Mouse (Mus musculus): ENCODE measurements around the gene Cmtm1. TPM values are rescaled to one million over a fixed set of nuclear protein-coding genes. Genes with fewer than 3 reads are reported as not detected.

Gene Cmtm1
- polyA plus RNA-seq, 1 experiment from 2014 or later, result not detected

DNA sequence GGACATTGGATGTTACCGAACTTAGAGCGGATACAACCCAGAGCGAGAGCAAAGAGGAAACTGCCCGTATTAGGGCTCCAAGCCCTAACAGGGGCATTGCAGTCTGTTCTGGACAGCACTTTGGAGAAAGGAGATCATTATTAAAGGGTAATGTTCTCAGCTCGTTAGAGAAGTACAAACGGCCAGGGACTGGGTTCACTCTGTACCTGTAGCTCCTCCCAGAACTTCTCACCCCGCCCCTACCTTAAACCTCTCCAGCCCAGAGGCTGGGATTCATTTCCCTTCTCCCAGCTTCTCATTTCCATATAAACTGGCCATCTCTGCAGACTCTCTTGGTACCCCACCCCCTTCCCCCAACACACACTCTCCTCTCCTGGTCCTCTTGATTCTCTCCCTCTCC, 58.5 kb downstream of the Cmtm1 start:
- ATAC-seq (ENCODE audit: low FRiP score), result no peak
- WGBS, result under 1% methylated on average over 7 of the region's 7 CpGs
- H3K9ac ChIP-seq (replicated peaks), result peak overlapping the region; percentile 70
- no peak overlapping the region for H3K27ac ChIP-seq (replicated peaks)
- peaks cover 32% of the 10 kb centered on the region for H3K4me1 ChIP-seq
- peak overlapping the region; percentile 86 for H3K4me2 ChIP-seq
- no peaks in the 10 kb centered on the region for H3K9me3 ChIP-seq (replicated peaks)
- H3K36me3 ChIP-seq, result no peaks in the 10 kb centered on the region
- H3K27me3 ChIP-seq (replicated peaks), result no peaks in the 10 kb centered on the region
- peak overlapping the region; percentile 73 for H3K4me3 ChIP-seq (replicated peaks)

DNA sequence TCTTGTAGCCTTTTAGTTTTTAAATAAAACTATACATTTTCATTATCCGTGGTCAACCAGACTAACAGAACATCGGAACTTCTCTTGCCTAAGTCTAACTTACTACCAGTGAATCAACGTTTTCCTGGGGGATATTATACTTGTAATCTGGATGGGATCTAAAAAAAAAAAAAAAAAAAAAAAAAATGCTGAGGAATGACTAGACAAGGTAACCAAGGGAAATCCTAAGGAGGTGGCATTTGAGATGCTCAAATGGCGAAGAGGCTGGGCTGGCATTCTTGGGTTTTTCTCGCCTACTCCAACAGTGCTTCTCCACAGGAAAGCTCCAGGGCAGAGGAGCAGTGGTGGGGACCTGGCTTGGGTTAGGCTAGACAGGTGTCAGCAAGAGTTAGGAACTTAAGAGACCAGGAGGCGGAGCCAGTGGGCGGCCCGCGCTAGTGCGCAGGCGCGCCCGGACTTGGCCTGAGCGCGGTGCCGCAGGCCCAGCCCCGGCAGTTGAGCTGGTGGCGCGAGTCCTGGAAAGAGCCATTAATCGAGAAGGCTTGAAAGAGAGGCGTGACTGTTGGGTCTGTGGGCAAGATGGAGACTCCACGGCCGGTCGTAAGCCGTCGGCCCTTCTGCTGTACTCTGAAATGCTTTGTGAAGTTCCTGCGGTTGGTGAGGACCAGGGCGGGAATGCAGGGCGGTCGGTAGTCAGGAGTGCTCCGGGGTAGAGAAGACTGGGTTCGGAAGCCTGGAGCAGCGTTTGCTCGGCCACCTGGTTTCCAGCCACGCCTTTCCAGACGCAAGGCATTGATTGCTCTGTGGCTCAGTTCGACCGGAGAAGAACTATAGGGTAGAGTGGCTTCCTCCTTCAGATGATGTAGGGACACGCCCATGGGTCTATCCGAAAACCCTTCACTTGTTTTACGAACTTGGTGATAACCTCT, 59.2 kb downstream of the Cmtm1 start, which contains the start of gene Cklf:
Cklf (plus strand) TSS at position 423 of the 929 bp plus-strand sequence.
- ATAC-seq (ENCODE audit: low FRiP score), result peak; percentile 84
- Histone ChIP-seq H3K9ac (replicated peaks) (peak within 1 kb of the TSS; percentile 70), H3K4me2 (peak within 1 kb of the TSS; percentile 86), H3K36me3 (no peaks in the 10 kb centered on the region), H3K27me3 (replicated peaks) (no peaks in the 10 kb centered on the region), H3K9me3 (replicated peaks) (no peaks in the 10 kb centered on the region), H3K27ac (replicated peaks) (peak within 1 kb of the TSS; percentile 76), H3K4me1 (peaks cover 32% of the 10 kb centered on the region), H3K4me3 (replicated peaks) (peak within 1 kb of the TSS; percentile 73)
- 4% methylated on average over 41 of the region's 41 CpGs for WGBS

GRCm38 (mm10) chr8:104249442-104249996, 60.4 kb downstream of the Cmtm1 start:
- H3K36me3 ChIP-seq, result 0 out of 2 replicates have a peak, but pooled peaks cover 7% of the 10 kb centered on the region
- H3K9ac ChIP-seq (replicated peaks), result no peak overlapping the region
- no peaks in the 10 kb centered on the region for H3K27me3 ChIP-seq (replicated peaks)
- no peak overlapping the region for H3K27ac ChIP-seq (replicated peaks)
- no peak overlapping the region for H3K4me2 ChIP-seq
- H3K4me1 ChIP-seq, result peaks cover 32% of the 10 kb centered on the region
- H3K4me3 ChIP-seq (replicated peaks), result no peak overlapping the region
- WGBS, result 84% methylated on average over 7 of the region's 7 CpGs
- ATAC-seq (ENCODE audit: low FRiP score), result no peak
- H3K9me3 ChIP-seq (replicated peaks), result no peaks in the 10 kb centered on the region

GRCm38 (mm10) chr8:104248276-104248675, 61.7 kb downstream of the Cmtm1 start, which contains the start of gene Tk2:
TSS of gene Tk2 (minus strand) at chr8:104248558.
- H3K27ac ChIP-seq (replicated peaks), result peak within 1 kb of the TSS; percentile 72

GRCm38 (mm10) chr8:104247908-104248275, 62.1 kb downstream of the Cmtm1 start:
- ATAC-seq (ENCODE audit: low FRiP score), result peak; percentile 9; the same call in 1 of the 2 replicates
- Histone ChIP-seq H3K27ac (replicated peaks) (peak overlapping the region; percentile 72; the same call in 1 of the 2 replicates), H3K27me3 (replicated peaks) (no peaks in the 10 kb centered on the region), H3K9me3 (replicated peaks) (no peaks in the 10 kb centered on the region), H3K9ac (replicated peaks) (peak overlapping the region; percentile 91), H3K36me3 (peaks cover 13% of the 10 kb centered on the region), H3K4me2 (peak overlapping the region; percentile 85), H3K4me3 (replicated peaks) (peak overlapping the region; percentile 90), H3K4me1 (peaks cover 32% of the 10 kb centered on the region)
- 4% methylated on average over 11 of the region's 11 CpGs for WGBS

More at GRCm38 (mm10) chr8:104248276-104248675, 61.7 kb downstream of the Cmtm1 start, which contains the start of gene Tk2:
- Histone ChIP-seq H3K4me3 (replicated peaks) (peak within 1 kb of the TSS; percentile 90), H3K36me3 (peaks cover 9% of the 10 kb centered on the region; the same call in 1 of the 2 replicates), H3K9ac (replicated peaks) (peak within 1 kb of the TSS; percentile 91), H3K4me2 (peak within 1 kb of the TSS; percentile 85), H3K4me1 (peaks cover 32% of the 10 kb centered on the region), H3K9me3 (replicated peaks) (no peaks in the 10 kb centered on the region), H3K27me3 (replicated peaks) (no peaks in the 10 kb centered on the region)
- WGBS, result under 1% methylated on average over 28 of the region's 28 CpGs
- peak; percentile 94 for ATAC-seq (ENCODE audit: low FRiP score)

GRCm38 (mm10) chr8:104247054-104247907, 62.7 kb downstream of the Cmtm1 start:
- 0 out of 2 replicates have a peak overlapping the region, but pooled peaks have one; percentile 23 for H3K27ac ChIP-seq (replicated peaks)
- peak overlapping the region; percentile 85 for H3K4me2 ChIP-seq
- peaks cover 32% of the 10 kb centered on the region for H3K4me1 ChIP-seq
- WGBS, result 74% methylated on average over 22 of the region's 22 CpGs
- H3K4me3 ChIP-seq (replicated peaks), result peak overlapping the region; percentile 90
- H3K9ac ChIP-seq (replicated peaks), result peak overlapping the region; percentile 91
- H3K9me3 ChIP-seq (replicated peaks), result no peaks in the 10 kb centered on the region
- no peak for ATAC-seq (ENCODE audit: low FRiP score)
- H3K36me3 ChIP-seq, result peaks cover 19% of the 10 kb centered on the region
- H3K27me3 ChIP-seq (replicated peaks), result no peaks in the 10 kb centered on the region

DNA sequence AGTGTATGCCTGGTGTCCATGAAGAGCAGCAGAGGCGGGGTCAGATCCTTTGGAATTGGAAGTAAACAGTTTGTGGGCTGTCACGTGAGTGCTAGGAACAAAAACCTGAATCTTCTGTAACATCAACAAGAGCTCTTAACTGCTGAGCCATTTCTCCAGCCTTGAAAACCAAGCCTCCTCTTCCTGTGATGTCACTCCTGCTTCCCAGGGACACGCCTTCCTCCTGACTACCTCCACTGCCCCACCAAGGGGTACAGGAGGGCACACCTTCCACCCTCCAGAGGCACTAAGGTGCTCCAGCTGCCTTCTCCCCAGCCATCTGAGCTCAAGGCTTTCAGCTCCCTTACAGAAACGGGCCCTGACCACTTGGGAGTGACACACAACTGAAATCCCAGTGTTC, 63.3 kb downstream of the Cmtm1 start:
- Histone ChIP-seq H3K4me1 (peaks cover 26% of the 10 kb centered on the region), H3K9ac (replicated peaks) (no peak overlapping the region), H3K4me2 (peak overlapping the region; percentile 85; the same call in 1 of the 2 replicates), H3K27ac (replicated peaks) (no peak overlapping the region), H3K4me3 (replicated peaks) (no peak overlapping the region), H3K27me3 (replicated peaks) (no peaks in the 10 kb centered on the region), H3K9me3 (replicated peaks) (no peaks in the 10 kb centered on the region), H3K36me3 (peaks cover 25% of the 10 kb centered on the region)
- WGBS, result 90% methylated on average over 4 of the region's 4 CpGs
- no peak for ATAC-seq (ENCODE audit: low FRiP score)

Other genes starting within 250 kb of the Cmtm1 start
- 12.5 and 17.7 TPM in 2 replicates for gene Cdh5, start 208.5 kb downstream of the Cmtm1 start, polyA plus RNA-seq (2015; fragmentation: Nextera tagmentation; extraction: Ambion mirVana)
- 9.0 and 9.8 TPM in 2 replicates for gene Bean1, start 139.7 kb downstream of the Cmtm1 start, polyA plus RNA-seq (2015; fragmentation: Nextera tagmentation; extraction: Ambion mirVana)
- 40.2 and 46.7 TPM in 2 replicates for gene Tk2, start 61.6 kb downstream of the Cmtm1 start, polyA plus RNA-seq (2015; fragmentation: Nextera tagmentation; extraction: Ambion mirVana)
- 36.8 and 38.3 TPM in 2 replicates for gene Cklf, start 59.3 kb downstream of the Cmtm1 start, polyA plus RNA-seq (2015; fragmentation: Nextera tagmentation; extraction: Ambion mirVana)
- not detected in 2 replicates for gene Cmtm2a, start 17.0 kb downstream of the Cmtm1 start, polyA plus RNA-seq (2015; fragmentation: Nextera tagmentation; extraction: Ambion mirVana)
- not detected in 2 replicates for gene Gm45711, start 64 bp downstream of the Cmtm1 start, polyA plus RNA-seq (2015; fragmentation: Nextera tagmentation; extraction: Ambion mirVana)
- not detected in 2 replicates for gene Gm11020, start 11.4 kb upstream of the Cmtm1 start, polyA plus RNA-seq (2015; fragmentation: Nextera tagmentation; extraction: Ambion mirVana)
- gene Cmtm2b, start 12.1 kb upstream of the Cmtm1 start, polyA plus RNA-seq (2015; fragmentation: Nextera tagmentation; extraction: Ambion mirVana), result not detected in 2 replicates
- 38.9 and 57.6 TPM in 2 replicates for gene Cmtm3, start 29.3 kb upstream of the Cmtm1 start, polyA plus RNA-seq (2015; fragmentation: Nextera tagmentation; extraction: Ambion mirVana)
- gene Cmtm4, start 85.7 kb upstream of the Cmtm1 start, polyA plus RNA-seq (2015; fragmentation: Nextera tagmentation; extraction: Ambion mirVana), result 2.4 and 2.6 TPM in 2 replicates
- 83.4 and 98.1 TPM in 2 replicates for gene Dync1li2, start 132.9 kb upstream of the Cmtm1 start, polyA plus RNA-seq (2015; fragmentation: Nextera tagmentation; extraction: Ambion mirVana)
- 0.59 and 0.97 TPM in 2 replicates for gene Terb1, start 199.8 kb upstream of the Cmtm1 start, polyA plus RNA-seq (2015; fragmentation: Nextera tagmentation; extraction: Ambion mirVana)
- 97.2 and 99.2 TPM in 2 replicates for gene Nae1, start 224.5 kb upstream of the Cmtm1 start, polyA plus RNA-seq (2015; fragmentation: Nextera tagmentation; extraction: Ambion mirVana)
- 3.0 and 3.3 TPM in 2 replicates for gene Car7, start 224.5 kb upstream of the Cmtm1 start, polyA plus RNA-seq (2015; fragmentation: Nextera tagmentation; extraction: Ambion mirVana)